Mouse (Mus musculus) bone marrow, adult 2 months (tissue): Measurements from ENCODE around the gene Mms22l.

Experiments
- CTCF ChIP-seq: fragments of 200-500 bp; IDR thresholded peaks from 2 replicates; pipeline ENCODE4 v1.5.1; 2011; ENCODE audit warnings: low read length, control low read depth; ENCODE audit not compliant: control insufficient read depth, insufficient read depth
- POLR2A ChIP-seq: fragments of 200-500 bp; IDR thresholded peaks from 2 replicates; pipeline ENCODE4 v1.6.1; 2011; ENCODE audit warnings: low read depth, mild to moderate bottlenecking, control low read depth, low read length, borderline replicate concordance; ENCODE audit not compliant: control insufficient read depth

GRCm38 (mm10) chr4:24509195-24509594, 12.9 kb downstream of the Mms22l start:
- TF ChIP-seq POLR2A, result no peak
- TF ChIP-seq CTCF, result no peak
